In genomic region chr13:70385292-70385691, GRCm38 (mm10) we compare ENCODE assay signal across 29 mouse cellular contexts.
"Had no signal": no experiment of that assay in that cellular context is flagged by ENCODE, and none has a peak within 500 bp of the region (broad histone marks: within the 10 kb centered on the region; RNA-seq: fewer than 3 reads in every experiment).

No protein-coding gene starts in this region.

- H3K4me3 ChIP-seq: limb, embryonic 10.5 days; limb, embryonic 12.5 days; limb, embryonic 13.5 days; limb, embryonic 15.5 days; liver, embryonic 12.5 days; liver, embryonic 13.5 days; liver, embryonic 15.5 days; lung, embryonic 15.5 days; megakaryocyte, embryonic 14.5 days; midbrain, embryonic 10.5 days; midbrain, embryonic 12.5 days; midbrain, embryonic 13.5 days; midbrain, embryonic 15.5 days; myocyte; neural tube, embryonic 12.5 days had no signal

- DNase-seq: left cerebral cortex, postnatal 4 days; liver; liver, embryonic 13.5 days; liver, postnatal 0 days; lung, adult 18-20 months; lung, adult 2 months; lung, embryonic 14.5 days; lung, postnatal 10 days; lung, postnatal 14 days; lung, postnatal 36 days; midbrain, embryonic 14.5 days had no signal

- H3K4me1 ChIP-seq: limb, embryonic 10.5 days; limb, embryonic 12.5 days; limb, embryonic 15.5 days; liver, embryonic 12.5 days; liver, embryonic 13.5 days; liver, embryonic 15.5 days; lung, embryonic 15.5 days; megakaryocyte, embryonic 14.5 days; midbrain, embryonic 12.5 days; midbrain, embryonic 13.5 days; midbrain, embryonic 15.5 days; neural tube, embryonic 12.5 days had no signal

- H3K27me3 ChIP-seq: limb, embryonic 12.5 days; limb, embryonic 13.5 days; limb, embryonic 15.5 days; liver, embryonic 12.5 days; liver, embryonic 13.5 days; liver, embryonic 15.5 days; lung, embryonic 15.5 days; megakaryocyte, embryonic 14.5 days; midbrain, embryonic 12.5 days; midbrain, embryonic 13.5 days; midbrain, embryonic 15.5 days; neural tube, embryonic 12.5 days had no signal

- ATAC-seq: liver, embryonic 12.5 days; liver, postnatal 0 days; lung, postnatal 0 days; midbrain, embryonic 13.5 days; midbrain, embryonic 15.5 days; midbrain, embryonic 16.5 days had no signal

- H3K27ac ChIP-seq: limb, embryonic 10.5 days; limb, embryonic 12.5 days; limb, embryonic 13.5 days; limb, embryonic 15.5 days; liver, embryonic 12.5 days; liver, embryonic 13.5 days; liver, embryonic 14.5 days; liver, embryonic 15.5 days; lung, embryonic 15.5 days; macrophage; midbrain, embryonic 10.5 days; midbrain, embryonic 12.5 days; midbrain, embryonic 13.5 days; midbrain, embryonic 15.5 days; neural tube, embryonic 12.5 days had no signal

- H3K36me3 ChIP-seq: limb, embryonic 10.5 days; limb, embryonic 12.5 days; limb, embryonic 13.5 days; limb, embryonic 15.5 days; liver, embryonic 12.5 days; liver, embryonic 13.5 days; liver, embryonic 15.5 days; lung, embryonic 15.5 days; midbrain, embryonic 10.5 days; midbrain, embryonic 12.5 days; midbrain, embryonic 13.5 days; midbrain, embryonic 15.5 days; neural tube, embryonic 12.5 days had no signal

- H3K9me3 ChIP-seq: limb, embryonic 10.5 days; limb, embryonic 12.5 days; limb, embryonic 13.5 days; limb, embryonic 15.5 days; liver, embryonic 12.5 days; liver, embryonic 13.5 days; liver, embryonic 15.5 days; lung, embryonic 15.5 days; midbrain, embryonic 10.5 days; midbrain, embryonic 12.5 days; midbrain, embryonic 13.5 days; midbrain, embryonic 15.5 days; neural tube, embryonic 12.5 days had no signal
